ENCODE assay signal across 18 mouse cellular contexts in genomic region chr9:72390321-72391077, GRCm38 (mm10). TPM values are rescaled to one million over a fixed set of nuclear protein-coding genes. Genes with fewer than 3 reads are reported as not detected.
A peak's percentile ranks its signal among the peaks of the same experiment; 100 is the strongest.
DNase-seq lines count a peak whose midpoint lies in the region; ATAC-seq and TF ChIP-seq lines count a peak whose summit lies in the region.
"Had no signal": no experiment of that assay in that cellular context is flagged by ENCODE, and none has a peak within 500 bp of the region (broad histone marks: within the 10 kb centered on the region; RNA-seq: fewer than 3 reads in every experiment).

No protein-coding gene starts in this region.

- H3K4me1 ChIP-seq in olfactory bulb, adult 2 months (ENCODE audit: control insufficient read depth, insufficient read depth, low read length), result peaks cover 20% of the 10 kb centered on the region
- H3K4me1 ChIP-seq in liver, embryonic 11.5 days (replicated peaks; ENCODE audit: control insufficient read depth, insufficient read depth, low read length), result no peaks in the 10 kb centered on the region
- H3K4me1 ChIP-seq: liver, embryonic 12.5 days had no signal

- no peak overlapping the region for H3K4me2 ChIP-seq in liver, embryonic 11.5 days
- H3K4me2 ChIP-seq: liver, embryonic 12.5 days; lung, embryonic 14.5 days had no signal

- H3K27ac ChIP-seq in gastrocnemius, adult 2 months, result no peak overlapping the region
- H3K27ac ChIP-seq in olfactory bulb, adult 2 months (ENCODE audit: insufficient read depth, low read depth, low read length), result no peak overlapping the region
- no peak overlapping the region for H3K27ac ChIP-seq in liver, embryonic 11.5 days (ENCODE audit: low read depth, low read length)
- H3K27ac ChIP-seq: hindbrain, embryonic 13.5 days; limb, embryonic 10.5 days; liver, embryonic 12.5 days; macrophage had no signal

- no peak overlapping the region for H3K9ac ChIP-seq in liver, embryonic 11.5 days (ENCODE audit: low read depth, low read length)
- H3K9ac ChIP-seq: forebrain, postnatal 0 days; hindbrain, embryonic 13.5 days; liver, embryonic 12.5 days; lung, embryonic 14.5 days had no signal

- TF ChIP-seq CTCF in gastrocnemius, adult 2 months (IDR thresholded peaks at IDR 0.05), result no peak
- TF ChIP-seq CTCF in olfactory bulb, adult 2 months (IDR thresholded peaks at IDR 0.05; ENCODE audit: insufficient read depth, low read depth, low read length), result 0 out of 2 replicates have a peak, but pooled peaks have one; percentile 5

- no peaks in the 10 kb centered on the region for H3K27me3 ChIP-seq in liver, embryonic 11.5 days (replicated peaks; ENCODE audit: control insufficient read depth, insufficient read depth, low read length)
- H3K27me3 ChIP-seq: hindbrain, embryonic 13.5 days; liver, embryonic 12.5 days had no signal

- DNase-seq in gastrocnemius, postnatal 25 days, result peak; percentile 22
- no peak for DNase-seq in gastrocnemius, adult 2 months
- peak; percentile 46 for DNase-seq in CD4-positive, CD25-positive, alpha-beta regulatory T cell, adult 2 months (ENCODE audit: low read depth, low spot score)
- peak; percentile 93 for DNase-seq in thymus, postnatal 14 days
- no peak for DNase-seq in liver, embryonic 11.5 days (ENCODE audit: low spot score)
- no peak for DNase-seq in right cerebral cortex, postnatal 25 days
- DNase-seq: cerebellum, postnatal 14 days; forebrain, postnatal 0 days; heart, postnatal 14 days; lung, embryonic 14.5 days; midbrain, embryonic 14.5 days had no signal

- intact Hi-C loops in gastrocnemius, adult 2 months (cut with DNase I), result no loop called here

- 70% methylated on average over 12 of the region's 12 CpGs for WGBS in olfactory bulb, adult 2 months
- WGBS in liver, embryonic 11.5 days, result 76% methylated on average over 12 of the region's 12 CpGs

- ATAC-seq in liver, embryonic 11.5 days (replicated peaks; ENCODE audit: low FRiP score), result no peak
- no peak for ATAC-seq in megakaryocyte-erythroid progenitor cell, adult 5-6 weeks (replicated peaks; ENCODE audit: low FRiP score, low TSS enrichment, poor library complexity, severe bottlenecking)
- ATAC-seq: forebrain, postnatal 0 days; intestine, postnatal 0 days; liver, embryonic 12.5 days had no signal

- no peak for TF ChIP-seq POLR2A in olfactory bulb, adult 2 months (IDR thresholded peaks at IDR 0.05; ENCODE audit: insufficient read depth, low read depth, low read length)

- H3K4me3 ChIP-seq in gastrocnemius, adult 2 months, result no peak overlapping the region
- no peak overlapping the region for H3K4me3 ChIP-seq in olfactory bulb, adult 2 months (ENCODE audit: insufficient read depth, low read depth, low read length)
- H3K4me3 ChIP-seq in liver, embryonic 11.5 days (ENCODE audit: low read depth, low read length), result no peak overlapping the region
- H3K4me3 ChIP-seq: hindbrain, embryonic 13.5 days; limb, embryonic 10.5 days; liver, embryonic 12.5 days had no signal

- H3K9me3 ChIP-seq in liver, embryonic 11.5 days (ENCODE audit: control insufficient read depth, low read length), result no peaks in the 10 kb centered on the region
- H3K9me3 ChIP-seq: hindbrain, embryonic 13.5 days; limb, embryonic 10.5 days; liver, embryonic 12.5 days had no signal

- no peaks in the 10 kb centered on the region for H3K36me3 ChIP-seq in liver, embryonic 11.5 days (ENCODE audit: control insufficient read depth, insufficient read depth, low read length)
- H3K36me3 ChIP-seq: hindbrain, embryonic 13.5 days; limb, embryonic 10.5 days; liver, embryonic 12.5 days had no signal

RNA-seq across cellular contexts. Expression of gene Mns1, which starts 47.3 kb away (rescaled TPM):
- under 1 TPM; 0.10 to 0.21 TPM for total RNA-seq in gastrocnemius, postnatal 25 days (2021)
- total RNA-seq in gastrocnemius, adult 2 months (2021), result under 1 TPM; 0.08 TPM
- polyA plus RNA-seq in olfactory bulb, adult 2 months (2012; ENCODE audit: insufficient read depth, insufficient read length, low replicate concordance, missing spikeins), result not detected in 2 replicates
- polyA plus RNA-seq in liver, embryonic 11.5 days (2014; fragmentation: Nextera tagmentation; extraction: Ambion mirVana), result 133 and 139 TPM in 2 replicates
- 201 and 223 TPM in 2 replicates for total RNA-seq in megakaryocyte-erythroid progenitor cell, adult 5-6 weeks (2014; fragmentation: Nextera tagmentation)
- total RNA-seq in megakaryocyte-erythroid progenitor cell, adult 5-6 weeks (2017), result 410 and 555 TPM in 2 replicates

Comparison
In these comparisons a context has a peak if more than half of its experiments do, and no peak if none do; other contexts are left out.
1. DNase-seq: peak in gastrocnemius, postnatal 25 days (single experiment), CD4-positive, CD25-positive, alpha-beta regulatory T cell, adult 2 months (single experiment) and thymus, postnatal 14 days (single experiment); none in gastrocnemius, adult 2 months (single experiment), liver, embryonic 11.5 days (single experiment) and right cerebral cortex, postnatal 25 days (single experiment).
2. RNA of gene Mns1, which starts 47.3 kb away (total RNA-seq): 201 to 555 TPM in megakaryocyte-erythroid progenitor cell, adult 5-6 weeks; 0.10 to 0.21 TPM in gastrocnemius, postnatal 25 days and 0.08 TPM in gastrocnemius, adult 2 months; every median in the first group is over 100 times any median in the second.